Mouse (Mus musculus) left cerebral cortex, postnatal 4 days (tissue): ENCODE measurements at regions not wholly inside any gene's neighbourhood (a gene's known extent, or its start where the extent isn't known, plus 50 kb on each side); places are given as distances from the start of the nearest gene placed in this dataset.

Experiments used
- DNase-seq: peaks from one replicate; pipeline ENCODE4 v3.0.0-alpha.2; 2022
- intact Hi-C: fragments of 180-260 bp; cut with DNase I; formaldehyde crosslinking; loops from one replicate; pipeline ENCODE4 v1.15.1; 2025

DNA sequence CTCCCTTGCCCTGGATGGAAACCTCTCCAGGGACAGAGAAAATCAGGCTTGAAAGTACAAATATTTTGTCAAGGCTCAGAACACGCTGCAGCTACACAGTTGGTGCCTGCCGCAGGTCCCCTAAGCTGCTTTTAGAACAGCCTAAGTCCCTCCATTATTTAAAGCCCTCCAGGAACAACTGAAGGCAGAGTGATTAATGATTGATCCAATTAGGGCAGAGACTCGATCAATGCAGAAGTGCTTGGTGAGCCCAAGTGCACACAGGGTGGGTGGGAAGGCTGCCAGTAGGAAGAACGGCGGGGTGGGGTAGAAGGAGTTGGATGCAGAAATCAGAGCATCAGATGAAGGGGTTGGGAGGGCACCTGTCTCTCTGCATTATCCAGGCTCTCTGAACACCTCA is 215.0 kb downstream of the Hs3st3b1 start:
- no peak for DNase-seq
- intact Hi-C loops, result no loop called here

DNA sequence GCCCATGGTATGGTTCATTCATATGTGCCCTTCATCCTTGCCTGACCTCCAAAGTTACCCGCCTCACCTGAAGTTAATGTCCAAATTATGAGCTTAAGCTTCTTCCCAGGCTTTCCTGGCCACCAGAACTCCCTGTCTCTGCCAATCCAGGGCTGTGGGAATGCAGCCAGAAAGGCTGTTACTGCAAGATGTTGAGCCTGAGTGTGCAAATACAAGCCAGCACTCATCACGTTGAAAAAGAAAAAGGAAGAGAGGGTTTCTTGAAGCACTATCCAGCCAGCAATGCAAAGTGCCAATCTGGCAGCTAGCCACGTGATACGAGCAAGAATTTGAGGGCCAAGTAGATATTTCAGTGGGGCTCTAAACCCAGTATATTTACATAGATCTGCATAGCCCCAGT is 213.7 kb downstream of the Hs3st3b1 start:
- DNase-seq, result peak; percentile 79
- intact Hi-C loops, result no loop called here

DNA sequence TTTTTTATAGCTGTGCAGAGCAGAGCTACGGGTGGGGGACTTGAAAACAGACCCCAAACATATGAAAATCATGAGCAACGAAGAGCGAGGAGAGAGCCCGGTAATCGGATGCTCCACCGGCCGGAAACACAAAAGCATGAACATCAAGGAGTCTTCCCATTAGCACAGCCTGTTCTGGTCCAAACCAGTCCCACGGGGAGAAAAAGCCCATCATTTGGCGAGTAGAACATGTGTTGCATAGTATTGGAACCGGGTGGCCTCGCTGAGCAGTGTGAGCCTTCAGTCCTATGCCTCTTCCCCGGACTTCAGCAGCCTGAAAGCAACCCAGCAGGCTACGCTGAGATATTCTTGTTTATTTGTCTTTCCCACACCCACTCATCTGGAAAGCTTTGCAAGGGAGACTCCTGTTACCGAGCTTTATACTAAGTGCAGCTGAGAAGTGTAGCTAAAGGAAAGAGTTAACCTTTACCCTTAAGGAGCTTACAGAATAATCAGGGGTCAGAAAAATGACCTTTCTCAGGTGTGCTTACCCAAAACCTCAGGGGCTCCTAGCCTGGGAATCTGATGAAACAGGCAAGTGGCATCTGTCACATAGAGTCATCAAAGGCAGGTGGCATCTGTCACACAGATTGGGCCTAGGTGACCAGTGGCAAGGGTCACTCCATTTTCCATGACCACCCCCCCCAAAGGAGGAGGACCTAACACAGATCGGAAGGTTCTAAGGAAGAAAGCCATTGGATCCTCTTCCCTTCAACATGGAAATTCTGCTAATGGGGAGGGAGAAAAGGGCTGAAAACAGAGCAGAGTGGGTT is 209.8 kb downstream of the Hs3st3b1 start:
- no peak for DNase-seq
- intact Hi-C loops, result no loop called here

DNA sequence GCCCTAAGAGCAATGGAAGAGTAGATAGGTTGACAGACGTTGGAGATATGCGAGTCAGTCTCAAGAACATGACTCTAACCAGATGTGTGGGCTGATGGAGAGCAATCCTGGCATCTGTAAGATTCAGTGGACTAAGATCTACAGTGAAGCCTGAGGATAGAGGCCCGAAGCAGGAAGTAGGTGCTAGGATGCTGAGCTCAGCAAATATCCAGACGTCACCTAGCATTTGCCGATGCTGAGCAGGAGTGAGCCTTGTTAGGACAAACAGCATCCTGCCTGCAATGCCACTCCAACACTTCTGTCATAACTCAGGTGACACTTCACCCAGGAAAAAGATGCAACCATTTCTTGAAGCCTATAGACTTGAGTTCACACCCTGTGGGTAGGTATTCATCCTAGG is 199.8 kb downstream of the Hs3st3b1 start:
- intact Hi-C loops, result no loop called here
- no peak for DNase-seq

DNA sequence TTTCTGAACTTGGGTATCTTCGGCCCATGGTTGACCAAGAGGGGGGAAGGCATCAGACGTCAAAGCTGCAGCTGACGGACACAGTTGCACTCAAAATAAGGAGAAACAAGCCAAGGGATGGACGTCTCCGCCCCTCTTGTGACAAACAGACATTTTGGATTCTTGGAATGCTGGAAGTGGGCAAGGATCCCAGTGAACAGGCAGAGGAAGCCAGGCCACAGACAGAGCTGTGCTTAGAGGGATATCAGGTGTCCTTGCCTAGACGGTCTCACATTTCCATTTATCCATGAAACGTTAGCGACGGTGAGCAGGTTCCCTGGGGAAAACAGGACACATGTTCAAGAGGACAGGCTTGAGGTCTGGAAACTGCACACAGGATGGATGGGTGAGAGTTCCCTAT is 191.2 kb downstream of the Hs3st3b1 start:
- DNase-seq, result peak; percentile 29
- intact Hi-C loops, result no loop called here

DNA sequence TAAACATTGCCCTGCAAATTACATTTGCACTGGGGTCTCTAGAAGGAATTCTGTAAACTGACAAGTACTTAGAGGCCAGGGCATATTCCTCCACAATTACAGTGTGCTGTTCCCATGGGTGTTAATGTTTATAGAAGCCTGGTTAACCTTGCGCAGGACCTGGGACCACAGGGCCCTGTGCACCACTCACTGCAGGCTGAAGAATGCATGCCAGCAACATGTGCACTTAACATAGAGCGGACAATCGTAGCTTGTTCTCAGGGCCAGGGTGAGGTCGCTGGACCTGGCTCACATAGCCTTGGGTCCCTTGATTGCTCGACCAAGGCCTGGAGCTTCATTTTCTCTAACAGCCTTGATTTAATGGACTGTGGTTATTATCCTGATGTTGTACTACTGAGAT is 168.8 kb downstream of the Hs3st3b1 start:
- intact Hi-C loops, result no loop called here
- DNase-seq, result no peak

DNA sequence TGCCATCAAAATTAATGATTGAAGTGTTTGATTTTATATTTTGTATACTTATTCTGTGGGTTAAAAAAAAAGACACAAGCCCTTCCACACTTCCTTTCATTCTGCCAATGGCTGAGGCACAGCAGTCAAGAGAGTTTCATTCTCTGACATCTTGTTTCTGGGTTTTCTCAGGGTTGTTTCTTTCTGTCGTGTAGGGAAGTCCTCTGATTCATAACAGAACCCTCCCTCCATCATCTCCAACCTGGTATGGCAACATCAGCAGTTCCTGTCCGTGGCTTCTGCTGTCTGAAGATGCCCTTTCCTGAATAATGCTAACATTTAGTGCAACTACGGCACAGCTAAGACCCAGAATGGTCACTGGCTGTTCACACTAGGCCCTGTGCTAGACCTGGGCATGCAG is 167.3 kb downstream of the Hs3st3b1 start:
- intact Hi-C loops, result no loop called here
- no peak for DNase-seq

DNA sequence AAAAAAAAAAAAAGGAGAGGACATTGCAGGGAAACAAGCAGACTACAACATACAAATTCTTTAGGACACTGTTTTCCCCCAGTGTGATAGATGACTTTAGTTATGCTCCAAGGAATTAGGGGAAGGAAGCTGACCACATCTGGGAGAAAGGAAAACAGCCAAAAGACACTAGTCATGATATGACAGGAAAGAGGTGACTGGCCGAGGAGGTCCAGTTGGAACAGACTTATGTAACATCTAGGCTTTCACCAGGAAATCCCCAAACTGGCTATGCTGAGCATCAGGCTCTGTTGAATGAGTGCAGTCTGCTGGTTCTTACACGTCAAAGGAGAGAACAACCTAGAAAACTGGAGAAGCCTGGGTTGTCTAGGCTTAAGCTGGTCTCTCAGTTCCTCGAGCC is 163.8 kb downstream of the Hs3st3b1 start:
- intact Hi-C loops, result no loop called here
- no peak for DNase-seq

DNA sequence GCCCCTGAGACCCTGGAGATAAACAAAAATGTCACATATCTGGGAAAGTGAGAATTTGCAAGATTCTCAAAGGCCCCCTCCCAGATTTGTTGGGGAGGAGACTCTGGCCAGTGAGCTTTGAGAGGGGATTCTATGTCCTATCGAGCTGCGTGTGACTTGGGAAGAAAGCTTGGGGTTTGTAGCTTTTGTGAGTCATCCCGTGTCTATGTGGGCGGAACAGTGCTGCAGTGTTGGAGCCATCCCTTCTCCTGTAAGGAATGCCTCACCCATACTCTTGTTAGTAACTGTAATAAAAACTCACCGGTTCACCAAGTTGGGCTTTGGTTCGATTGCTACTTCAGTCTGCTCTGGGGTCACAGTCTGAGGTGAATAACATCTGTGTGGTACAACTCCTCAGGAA is 160.5 kb downstream of the Hs3st3b1 start:
- intact Hi-C loops, result no loop called here
- no peak for DNase-seq

DNA sequence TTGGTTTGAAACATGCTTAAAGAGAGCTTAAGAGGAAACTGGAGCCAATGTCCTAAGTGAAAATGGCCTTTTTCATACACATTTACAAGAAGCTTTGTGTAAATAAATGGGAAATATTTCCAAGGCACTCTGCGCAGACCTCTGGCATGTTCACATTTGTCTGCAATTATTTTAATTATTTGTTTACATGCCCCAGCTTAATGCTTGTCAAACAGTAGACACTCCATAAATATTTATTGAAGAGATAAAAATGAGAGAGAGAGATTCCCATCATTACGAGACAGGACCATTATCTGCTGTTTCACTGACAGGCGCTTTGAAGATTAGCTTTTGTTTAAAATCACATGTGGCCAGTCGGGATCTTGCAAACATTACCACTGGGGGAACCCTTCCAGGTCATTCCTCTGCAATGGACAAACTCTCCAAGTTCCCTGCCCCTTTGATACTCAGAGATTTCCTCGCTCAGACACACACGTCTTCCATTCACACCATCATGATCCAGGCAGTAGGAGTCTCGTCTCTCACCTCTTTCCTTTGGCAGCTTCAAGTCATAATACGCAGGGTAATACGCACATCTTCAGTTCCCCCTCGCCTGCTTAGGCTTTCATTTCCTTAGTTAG is 154.3 kb downstream of the Hs3st3b1 start:
- intact Hi-C loops, result no loop called here
- DNase-seq, result no peak

DNA sequence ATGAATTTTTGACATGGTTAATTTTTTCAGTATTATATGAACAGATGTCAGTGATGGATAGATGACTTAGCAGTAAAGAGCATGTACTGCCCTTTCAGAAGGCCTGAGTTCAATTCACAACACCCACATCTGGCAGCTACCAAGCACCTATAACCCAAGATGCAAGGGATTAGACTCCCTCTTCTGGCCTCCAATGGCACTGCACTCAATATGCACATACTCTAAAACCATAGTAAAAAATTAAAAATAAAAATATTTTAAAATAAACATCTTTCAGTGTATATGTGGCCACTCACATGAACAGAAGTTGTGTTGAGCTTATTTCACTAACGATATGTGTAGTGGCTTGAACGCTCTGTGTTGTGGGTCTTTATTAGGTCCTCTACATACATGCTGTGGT is 152.4 kb downstream of the Hs3st3b1 start:
- DNase-seq, result no peak
- intact Hi-C loops, result no loop called here

DNA sequence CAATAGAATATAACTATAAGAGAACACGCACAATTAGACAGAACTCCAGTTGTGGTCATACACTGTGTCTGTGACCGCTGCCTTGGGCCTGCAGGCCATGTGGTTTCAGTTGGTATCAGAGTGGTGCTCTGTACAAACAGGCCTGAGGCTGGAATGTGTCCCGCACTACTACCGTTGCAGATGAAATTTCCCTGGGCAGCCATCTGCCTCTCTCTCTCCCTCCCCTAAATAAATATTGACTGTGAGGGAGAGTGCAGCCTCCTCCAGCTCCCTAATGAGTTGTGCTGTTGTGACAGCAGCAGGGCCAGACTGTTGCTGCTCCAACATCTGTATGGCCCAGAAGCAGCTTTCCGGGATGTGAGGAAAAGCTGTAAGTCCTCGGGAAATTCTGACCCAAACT is 146.7 kb downstream of the Hs3st3b1 start:
- intact Hi-C loops, result no loop called here

DNA sequence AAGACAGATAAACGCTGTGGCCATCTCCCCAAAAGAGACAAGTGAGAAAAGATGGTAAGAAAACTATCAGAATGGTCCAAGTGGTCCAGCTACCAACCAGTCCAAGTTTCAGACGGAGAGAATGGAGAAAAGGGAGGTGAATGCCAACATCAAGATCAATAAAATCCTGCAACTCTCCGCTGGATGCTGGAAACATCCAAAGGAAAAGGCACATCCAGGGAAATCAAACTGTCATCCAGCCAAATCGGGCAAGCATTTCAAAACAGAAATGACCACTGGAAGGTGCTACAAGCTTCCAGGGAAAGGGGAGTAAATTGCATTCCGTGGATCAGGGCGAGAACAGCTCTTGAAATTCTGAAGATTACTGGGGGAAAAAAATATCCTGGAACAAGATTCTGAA is 142.7 kb downstream of the Hs3st3b1 start:
- no peak for DNase-seq
- intact Hi-C loops, result no loop called here

More for the DNA sequence above, 146.7 kb downstream of the Hs3st3b1 start:
- no peak for DNase-seq

DNA sequence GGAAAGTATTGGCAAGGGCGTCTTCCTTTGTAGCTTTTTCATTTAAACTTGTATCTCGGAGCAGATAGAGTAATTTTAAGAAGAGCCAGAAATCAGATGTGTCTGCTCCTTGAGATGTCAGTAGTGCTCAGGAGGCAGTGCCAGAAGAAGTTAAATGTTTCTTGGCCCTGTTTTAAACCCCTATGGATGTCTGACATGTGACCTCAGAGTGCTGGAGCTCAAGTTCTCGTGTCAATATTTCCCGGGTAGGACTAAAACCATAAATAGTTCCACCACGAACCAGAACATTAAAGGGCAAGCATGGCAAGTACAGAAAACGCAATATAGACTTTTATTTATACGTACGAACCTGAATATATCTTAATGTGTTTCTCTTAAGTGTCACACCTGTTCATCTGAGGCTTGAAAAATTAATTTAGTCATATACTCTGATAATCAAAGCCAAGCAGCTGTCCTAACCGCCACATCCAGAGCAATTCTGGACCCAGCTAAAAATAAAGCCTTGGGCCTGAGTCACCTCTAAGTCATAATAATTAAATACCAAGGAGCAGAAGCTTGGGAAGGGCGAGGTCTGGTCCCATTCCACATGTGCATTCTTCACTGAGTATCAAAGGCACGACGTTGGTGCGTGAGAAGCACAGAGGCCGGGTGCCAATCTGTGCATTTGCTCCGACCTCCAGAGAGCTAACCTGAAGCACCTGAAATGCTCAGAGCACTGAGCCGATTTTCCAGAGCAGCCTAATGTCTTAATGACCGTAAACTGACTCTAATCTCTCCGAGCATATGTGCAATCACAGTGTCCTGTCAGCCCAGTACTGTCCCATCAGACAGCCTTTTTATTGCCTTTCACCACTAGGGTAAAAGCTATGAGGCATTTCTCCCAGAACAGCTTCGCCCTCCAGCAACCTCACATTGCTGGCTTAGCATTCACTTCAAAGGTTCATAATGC is 139.8 kb downstream of the Hs3st3b1 start:
- intact Hi-C loops, result no loop called here
- DNase-seq, result no peak

DNA sequence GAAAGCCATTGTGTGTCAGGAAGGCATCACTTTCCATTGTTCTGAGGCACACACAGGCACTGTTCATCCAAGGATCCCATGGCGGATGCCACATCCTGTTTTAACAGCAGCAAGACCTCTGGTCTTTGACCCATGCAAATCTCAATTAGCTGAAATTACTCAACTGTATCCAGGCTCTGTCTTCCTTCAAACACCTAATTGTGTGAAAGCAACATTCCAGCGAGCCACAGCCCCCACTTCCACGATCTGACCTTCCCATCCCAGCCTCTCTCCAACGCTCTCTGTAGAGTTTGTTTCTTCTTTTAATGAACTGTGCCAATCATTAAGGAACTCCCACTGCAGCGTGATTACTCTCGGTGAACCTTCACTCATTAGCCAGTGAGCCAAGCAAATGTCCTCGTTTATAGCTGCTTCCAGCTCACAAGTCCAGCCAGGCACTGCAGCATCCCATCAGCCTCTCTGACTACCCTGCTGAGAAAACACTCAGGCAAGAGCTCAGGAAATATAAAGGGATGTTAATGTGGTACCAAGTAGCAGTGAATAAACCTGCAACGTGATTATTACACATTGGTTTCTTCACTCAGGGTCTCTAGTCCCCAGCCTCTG is 136.7 kb downstream of the Hs3st3b1 start:
- no peak for DNase-seq
- intact Hi-C loops, result no loop called here

DNA sequence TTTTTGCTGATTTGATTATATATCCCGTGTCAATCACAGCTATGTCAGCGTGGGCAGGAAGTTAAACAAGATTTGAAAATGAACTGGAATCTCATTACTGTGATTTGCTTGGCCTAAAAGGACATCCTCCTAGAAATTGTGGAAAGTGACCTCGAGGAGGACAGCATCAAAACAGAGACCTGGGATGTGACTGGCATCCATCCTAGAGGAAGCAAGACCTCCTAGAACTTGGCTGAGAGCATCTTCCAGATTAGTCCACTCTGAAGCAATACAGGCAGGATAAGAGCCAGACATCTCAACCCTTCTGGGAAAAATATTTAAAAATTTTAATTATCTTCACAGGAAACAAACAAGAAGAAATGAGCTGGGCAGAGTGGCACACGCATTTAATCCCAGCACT is 136.1 kb downstream of the Hs3st3b1 start:
- DNase-seq, result no peak
- intact Hi-C loops, result no loop called here

DNA sequence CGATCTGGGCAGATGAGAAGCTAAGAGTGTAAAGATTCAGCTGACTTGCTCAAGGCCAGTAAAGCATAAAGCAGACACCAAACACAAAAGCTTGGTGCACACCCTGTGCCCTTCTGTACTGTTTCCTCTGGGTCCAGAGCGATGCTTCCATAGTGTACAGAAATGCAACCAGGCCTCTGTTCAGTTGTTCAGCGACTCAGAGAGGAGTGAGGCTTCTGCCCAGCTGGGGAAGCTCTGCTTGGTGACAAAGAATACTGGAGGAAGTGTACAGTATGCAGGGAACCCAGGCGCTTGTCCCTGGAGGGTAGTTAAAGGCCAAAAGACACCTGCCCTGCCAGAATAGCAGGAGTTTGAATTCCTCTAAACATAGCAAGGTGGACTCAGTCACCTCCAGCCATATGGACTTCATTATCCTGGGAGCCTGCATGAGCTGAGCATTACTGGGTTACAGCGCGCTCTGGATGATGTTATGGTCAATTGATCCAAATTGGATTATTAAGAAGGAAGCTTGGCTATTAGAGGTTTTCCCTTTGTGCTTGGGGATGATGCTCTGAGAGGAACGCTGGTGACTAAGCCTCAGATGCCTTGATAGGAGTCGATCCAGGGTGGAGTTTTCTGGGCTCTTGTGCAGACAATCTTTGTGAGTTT is 132.5 kb downstream of the Hs3st3b1 start:
- intact Hi-C loops, result no loop called here
- DNase-seq, result no peak

DNA sequence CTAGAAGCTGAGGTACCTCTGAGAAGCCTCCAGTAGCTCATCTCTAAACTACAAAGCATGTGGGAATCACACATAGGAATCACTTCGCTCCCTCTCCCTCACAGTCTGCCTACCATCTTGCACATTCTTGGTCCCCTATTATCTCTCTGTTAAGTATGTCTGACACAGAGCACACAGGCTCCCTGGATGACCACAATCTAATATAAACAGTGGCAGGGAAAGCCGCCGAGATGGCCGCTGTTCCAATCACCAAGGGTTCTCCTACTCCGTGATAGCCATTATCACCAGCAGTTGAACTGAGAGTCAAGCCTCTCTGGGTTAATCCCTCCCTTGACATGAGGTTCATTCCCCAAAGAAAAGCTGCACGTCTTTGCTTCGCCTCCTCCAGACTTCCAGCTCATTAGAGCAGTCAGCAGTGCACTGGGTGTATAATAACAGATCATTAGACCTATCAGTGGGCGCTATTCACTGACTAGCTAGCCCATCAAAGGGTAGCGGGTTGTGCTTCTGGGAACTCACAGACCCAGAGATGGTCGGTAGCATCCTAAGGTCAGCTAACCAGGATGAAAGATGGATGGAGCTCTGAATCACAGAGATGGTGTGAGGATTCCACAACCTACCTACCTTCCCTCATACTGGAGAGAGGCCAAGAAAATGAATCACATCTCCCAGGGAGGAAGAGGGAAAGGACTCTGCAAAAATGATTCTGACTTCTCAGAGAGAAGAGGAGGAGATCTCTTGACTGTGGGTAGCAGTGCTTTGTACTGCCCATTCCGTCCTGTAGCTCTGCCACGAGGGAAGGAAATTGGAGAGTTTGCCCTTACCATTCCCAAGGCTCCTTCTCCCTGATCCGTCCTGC is 130.9 kb downstream of the Hs3st3b1 start:
- no peak for DNase-seq

DNA sequence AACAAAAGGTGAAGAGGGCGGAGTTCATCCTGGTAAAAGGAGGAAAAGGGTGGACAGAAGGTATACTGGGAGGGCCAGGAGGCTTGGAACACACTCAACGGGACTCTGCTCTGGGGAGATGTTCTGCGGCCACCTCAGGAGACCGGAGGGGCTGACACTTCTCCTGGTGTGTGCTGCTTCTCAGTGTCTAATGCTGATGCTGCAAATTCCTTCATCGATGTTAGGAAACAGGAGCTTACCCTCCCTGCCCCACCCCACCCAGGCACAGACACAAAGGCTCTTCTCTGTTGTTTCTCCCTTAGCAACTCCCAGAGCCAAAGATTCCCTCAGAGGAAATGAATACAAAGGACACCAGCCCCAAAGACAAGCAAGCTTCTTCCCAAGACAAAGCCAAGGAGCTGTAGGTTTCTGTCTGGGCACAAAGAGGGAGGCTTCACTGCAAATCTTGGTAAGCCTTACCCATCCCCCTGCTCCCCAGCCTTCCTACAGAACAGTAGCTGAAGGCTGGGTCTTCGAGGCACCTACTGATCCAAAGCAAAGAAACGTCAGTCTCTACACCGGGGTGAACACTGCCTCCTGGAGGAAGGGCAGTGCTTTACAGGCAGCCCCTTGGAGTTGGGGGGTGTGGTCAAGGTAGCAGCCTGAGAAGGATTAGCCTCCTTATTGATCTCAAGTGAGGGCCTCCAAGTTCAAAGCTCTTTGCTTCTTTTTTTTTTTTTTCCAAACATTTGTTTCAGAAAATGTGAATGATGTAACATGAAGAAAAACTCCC is 128.2 kb downstream of the Hs3st3b1 start:
- intact Hi-C loops, result no loop called here
- no peak for DNase-seq

More for the DNA sequence above, 130.9 kb downstream of the Hs3st3b1 start:
- intact Hi-C loops, result no loop called here
